Mouse (Mus musculus) thymus, adult 2 months (tissue): Measurements from ENCODE around the gene Shq1.

Source experiments
- CTCF ChIP-seq: fragments of 200-500 bp; IDR thresholded peaks from 2 replicates; pipeline ENCODE4 v1.5.1; 2012; ENCODE audit warnings: mild to moderate bottlenecking, control low read depth, low read length, moderate library complexity, borderline replicate concordance; ENCODE audit not compliant: control insufficient read depth, poor library complexity, insufficient read depth; ENCODE audit errors: extremely low read depth
- POLR2A ChIP-seq: fragments of 200-500 bp; IDR thresholded peaks from 2 replicates; pipeline ENCODE4 v1.6.1; 2012; ENCODE audit warnings: mild to moderate bottlenecking, low read length, control low read depth, moderate library complexity; ENCODE audit not compliant: control insufficient read depth, poor library complexity, insufficient read depth; ENCODE audit errors: extremely low read depth

DNA sequence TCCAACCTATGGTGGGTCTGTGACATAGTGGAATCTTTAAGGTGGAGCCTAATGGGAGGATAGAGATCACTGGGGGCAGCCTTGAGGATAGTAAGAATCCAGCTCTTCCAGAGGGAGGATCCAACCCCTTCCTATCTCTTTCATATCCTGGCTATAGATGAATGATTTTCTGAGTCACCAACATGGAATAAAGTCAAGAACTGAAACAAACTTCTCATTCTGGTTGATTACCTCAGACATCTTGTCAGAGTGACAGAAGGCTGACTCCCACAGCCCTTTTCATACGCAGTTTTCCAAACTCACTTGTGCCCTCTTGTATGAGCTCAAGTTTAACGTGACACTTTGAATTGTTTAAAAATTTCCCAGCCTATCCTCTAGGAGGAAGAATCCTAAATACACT, 28.2 kb downstream of the Shq1 start:
- TF ChIP-seq POLR2A (no peak), CTCF (no peak)
